Comparison of ENCODE assay signal across 12 mouse cellular contexts in genomic region chr4:33072526-33073161, GRCm38 (mm10). TPM values are rescaled to one million over a fixed set of nuclear protein-coding genes. Genes with fewer than 3 reads are reported as not detected.
A peak's percentile ranks its signal among the peaks of the same experiment; 100 is the strongest.
DNase-seq lines count a peak whose midpoint lies in the region; ATAC-seq and TF ChIP-seq lines count a peak whose summit lies in the region.
"Had no signal": no experiment of that assay in that cellular context is flagged by ENCODE, and none has a peak within 500 bp of the region (broad histone marks: within the 10 kb centered on the region; RNA-seq: fewer than 3 reads in every experiment).

No protein-coding gene starts in this region.

- peak; percentile 57 for ATAC-seq in liver, embryonic 12.5 days
- no peak for ATAC-seq in intestine, postnatal 0 days
- no peak for ATAC-seq in forebrain, postnatal 0 days

- H3K4me2 ChIP-seq in liver, embryonic 12.5 days, result peak overlapping the region; percentile 42
- no peak overlapping the region for H3K4me2 ChIP-seq in intestine, postnatal 0 days (replicated peaks; ENCODE audit: low read depth)
- H3K4me2 ChIP-seq in forebrain, postnatal 0 days (ENCODE audit: low read depth), result no peak overlapping the region
- H3K4me2 ChIP-seq: hindbrain, embryonic 12.5 days had no signal

- H3K27ac ChIP-seq in liver, embryonic 12.5 days, result no peak overlapping the region
- no peak overlapping the region for H3K27ac ChIP-seq in intestine, postnatal 0 days (ENCODE audit: low read depth, low read length)
- no peak overlapping the region for H3K27ac ChIP-seq in forebrain, postnatal 0 days (ENCODE audit: low read depth, low read length)
- H3K27ac ChIP-seq: hindbrain, embryonic 12.5 days had no signal

- H3K36me3 ChIP-seq in liver, embryonic 12.5 days, result no peaks in the 10 kb centered on the region
- no peaks in the 10 kb centered on the region for H3K36me3 ChIP-seq in intestine, postnatal 0 days (ENCODE audit: control insufficient read depth, insufficient read depth)
- no peaks in the 10 kb centered on the region for H3K36me3 ChIP-seq in forebrain, postnatal 0 days (ENCODE audit: insufficient read depth)
- H3K36me3 ChIP-seq: hindbrain, embryonic 12.5 days had no signal

- WGBS in lung, adult 2 months, result 32% methylated on average over 11 of the region's 11 CpGs
- WGBS in liver, embryonic 12.5 days (ENCODE audit: insufficient replicate concordance), result 12% methylated on average over 11 of the region's 11 CpGs
- WGBS in intestine, postnatal 0 days, result 51% methylated on average over 11 of the region's 11 CpGs
- WGBS in forebrain, postnatal 0 days, result 42% methylated on average over 11 of the region's 11 CpGs

- H3K4me1 ChIP-seq in lung, adult 2 months (ENCODE audit: control insufficient read depth, insufficient read depth, low read length), result no peaks in the 10 kb centered on the region
- peaks cover 20% of the 10 kb centered on the region for H3K4me1 ChIP-seq in liver, embryonic 12.5 days
- H3K4me1 ChIP-seq in intestine, postnatal 0 days (replicated peaks; ENCODE audit: control insufficient read depth, insufficient read depth, low read length), result no peaks in the 10 kb centered on the region
- no peaks in the 10 kb centered on the region for H3K4me1 ChIP-seq in forebrain, postnatal 0 days (ENCODE audit: insufficient read depth)

- H3K4me3 ChIP-seq in lung, adult 2 months (replicated peaks; ENCODE audit: extremely low read depth, low read depth, low read length), result no peak overlapping the region
- no peak overlapping the region for H3K4me3 ChIP-seq in liver, embryonic 12.5 days
- H3K4me3 ChIP-seq in intestine, postnatal 0 days (ENCODE audit: low read depth, low read length), result no peak overlapping the region
- H3K4me3 ChIP-seq in forebrain, postnatal 0 days (ENCODE audit: low read depth, low read length), result no peak overlapping the region
- H3K4me3 ChIP-seq: erythroblast, embryonic 14.5 days; hindbrain, embryonic 12.5 days had no signal

- TF ChIP-seq POLR2A in lung, adult 2 months (IDR thresholded peaks at IDR 0.05; ENCODE audit: borderline replicate concordance, extremely low read depth, low read depth, low read length), result no peak

- H3K9me3 ChIP-seq in liver, embryonic 12.5 days (replicated peaks), result no peaks in the 10 kb centered on the region
- no peaks in the 10 kb centered on the region for H3K9me3 ChIP-seq in intestine, postnatal 0 days (ENCODE audit: control insufficient read depth)
- no peaks in the 10 kb centered on the region for H3K9me3 ChIP-seq in forebrain, postnatal 0 days (ENCODE audit: low read length)
- H3K9me3 ChIP-seq: hindbrain, embryonic 12.5 days had no signal

- H3K27me3 ChIP-seq in liver, embryonic 12.5 days (replicated peaks), result no peaks in the 10 kb centered on the region
- H3K27me3 ChIP-seq in intestine, postnatal 0 days (replicated peaks; ENCODE audit: control insufficient read depth, insufficient read depth, low read length), result no peaks in the 10 kb centered on the region
- no peaks in the 10 kb centered on the region for H3K27me3 ChIP-seq in forebrain, postnatal 0 days (ENCODE audit: insufficient read depth, low read length)
- H3K27me3 ChIP-seq: hindbrain, embryonic 12.5 days had no signal

- DNase-seq in lung, postnatal 25 days (ENCODE audit: low spot score), result peak; percentile 46
- no peak for DNase-seq in lung, adult 2 months
- DNase-seq in natural killer cell, adult 2 months (ENCODE audit: low spot score in 2 of 2), result peak; percentile 70 to 77
- no peak for DNase-seq in layer of hippocampus, adult 18-20 months (ENCODE audit: low spot score in 2 of 2)
- no peak for DNase-seq in cerebellum, adult 11-12 months
- no peak for DNase-seq in forebrain, postnatal 0 days
- DNase-seq: right cerebral cortex, postnatal 25 days had no signal

- H3K9ac ChIP-seq in liver, embryonic 12.5 days, result no peak overlapping the region
- H3K9ac ChIP-seq in intestine, postnatal 0 days (ENCODE audit: low read depth, low read length), result no peak overlapping the region
- H3K9ac ChIP-seq in forebrain, postnatal 0 days, result no peak overlapping the region
- H3K9ac ChIP-seq: hindbrain, embryonic 12.5 days had no signal

- TF ChIP-seq CTCF in lung, adult 2 months (IDR thresholded peaks at IDR 0.05; ENCODE audit: insufficient read depth, low read length), result no peak
- TF ChIP-seq CTCF in intestine, postnatal 0 days (IDR thresholded peaks at IDR 0.05; ENCODE audit: low read depth), result no peak
- TF ChIP-seq CTCF in forebrain, postnatal 0 days (IDR thresholded peaks at IDR 0.05; ENCODE audit: low read depth), result no peak

RNA-seq across cellular contexts. Expression of gene Gabrr2, which starts 9.8 kb away (rescaled TPM):
- polyA plus RNA-seq in lung, adult 2 months (2012; rRNA removed), result 1.3 TPM in 2 replicates
- polyA plus RNA-seq in liver, embryonic 12.5 days (2016; fragmentation: Nextera tagmentation; extraction: Ambion mirVana), result not detected in 2 replicates
- under 1 TPM; 0.62 to 0.81 TPM for total RNA-seq in layer of hippocampus, adult 18-20 months (2021)
- 0.07 TPM in 1 of 2 replicates, not detected in the other for polyA plus RNA-seq in intestine, postnatal 0 days (2015; fragmentation: Nextera tagmentation; extraction: Ambion mirVana)
- total RNA-seq in forebrain, postnatal 0 days (2014; rRNA removed), result 0.54 TPM in 1 of 2 replicates, not detected in the other
- not detected in 2 replicates for polyA plus RNA-seq in forebrain, postnatal 0 days (2015; fragmentation: Nextera tagmentation; extraction: Ambion mirVana)
- polyA plus RNA-seq: erythroblast, embryonic 14.5 days had no signal

RNA-seq across cellular contexts. Expression of gene Ube2j1, which starts 41.4 kb away (rescaled TPM):
- polyA plus RNA-seq in lung, adult 2 months (2012; rRNA removed), result 14.9 and 17.9 TPM in 2 replicates
- polyA plus RNA-seq in liver, embryonic 12.5 days (2016; fragmentation: Nextera tagmentation; extraction: Ambion mirVana), result 34.2 and 36.0 TPM in 2 replicates
- 100 to 1,000 TPM in 1 of 2 experiments, 10 to 100 TPM in 1; 92.7 to 100 TPM for total RNA-seq in layer of hippocampus, adult 18-20 months (2021)
- 33.3 and 36.8 TPM in 2 replicates for polyA plus RNA-seq in intestine, postnatal 0 days (2015; fragmentation: Nextera tagmentation; extraction: Ambion mirVana)
- total RNA-seq in forebrain, postnatal 0 days (2014; rRNA removed), result 88.5 and 106 TPM in 2 replicates
- polyA plus RNA-seq in forebrain, postnatal 0 days (2015; fragmentation: Nextera tagmentation; extraction: Ambion mirVana), result 53.6 and 61.2 TPM in 2 replicates

RNA-seq across cellular contexts. Expression of gene Gabrr1, which starts 59.7 kb away (rescaled TPM):
- polyA plus RNA-seq in lung, adult 2 months (2012; rRNA removed), result 0.06 TPM in 1 of 2 replicates, not detected in the other
- polyA plus RNA-seq in liver, embryonic 12.5 days (2016; fragmentation: Nextera tagmentation; extraction: Ambion mirVana), result 0.05 TPM in 1 of 2 replicates, not detected in the other
- total RNA-seq in layer of hippocampus, adult 18-20 months (2021), result under 1 TPM in 1 of 2 experiments, not detected in 1; 0.13 TPM
- polyA plus RNA-seq in intestine, postnatal 0 days (2015; fragmentation: Nextera tagmentation; extraction: Ambion mirVana), result 0.12 and 0.20 TPM in 2 replicates
- 0.46 and 0.67 TPM in 2 replicates for total RNA-seq in forebrain, postnatal 0 days (2014; rRNA removed)
- 0.22 and 0.25 TPM in 2 replicates for polyA plus RNA-seq in forebrain, postnatal 0 days (2015; fragmentation: Nextera tagmentation; extraction: Ambion mirVana)
- total RNA-seq: liver, adult 2 months had no signal
- polyA plus RNA-seq: hindbrain, embryonic 12.5 days; liver, adult 2 months had no signal

Comparison
In these comparisons a context has a peak if more than half of its experiments do, and no peak if none do; other contexts are left out.
1. DNase-seq: peak in lung, postnatal 25 days (single experiment) and natural killer cell, adult 2 months (2 of 2); none in lung, adult 2 months (single experiment), layer of hippocampus, adult 18-20 months (0 of 2), cerebellum, adult 11-12 months (single experiment) and forebrain, postnatal 0 days (single experiment).